Mouse (Mus musculus): Measurements from ENCODE around the gene Sik3.
A peak's percentile ranks its signal among the peaks of the same experiment; 100 is the strongest.

Gene Sik3

GRCm38 (mm10) chr9:46272677-46273454 is 260.2 kb downstream of the Sik3 start, which contains the start of gene Zpr1:
Gene Zpr1, plus strand, starts transcription at chr9:46273064.
- peak; percentile 89 for DNase-seq (ENCODE audit: extremely low spot score)
